Mouse (Mus musculus): Measurements from ENCODE around the gene Aco2. TPM values are rescaled to one million over a fixed set of nuclear protein-coding genes. Genes with fewer than 3 reads are reported as not detected.

The Aco2 gene
- total RNA-seq, 2 experiments from 2014 or later, result 273 to 304 TPM

GRCm38 (mm10) chr15:81842275-81842674 is 29.8 kb upstream of the Aco2 start:
- intact Hi-C loops (cut with DNase I), result no loop called here
- no peak for DNase-seq

GRCm38 (mm10) chr15:81845033-81845625 is 27.0 kb upstream of the Aco2 start:
- DNase-seq, result no peak
- intact Hi-C loops (cut with DNase I), result no loop called here

- DNase-seq, result no peak
- intact Hi-C loops (cut with DNase I), result no loop called here
These were observed 26.4 kb upstream of the Aco2 start for GRCm38 (mm10) chr15:81845724-81846123.

GRCm38 (mm10) chr15:81846755-81847154 is 25.4 kb upstream of the Aco2 start:
- no peak for DNase-seq
- intact Hi-C loops (cut with DNase I), result no loop called here

- intact Hi-C loops (cut with DNase I), result no loop called here
- DNase-seq, result no peak
These were observed 24.9 kb upstream of the Aco2 start for GRCm38 (mm10) chr15:81847161-81847560.

- DNase-seq, result no peak
- intact Hi-C loops (cut with DNase I), result no loop called here
These were observed 24.2 kb upstream of the Aco2 start for GRCm38 (mm10) chr15:81847861-81848260.

- intact Hi-C loops (cut with DNase I), result no loop called here
- DNase-seq, result peak; percentile 52
These were observed 23.8 kb upstream of the Aco2 start for GRCm38 (mm10) chr15:81848301-81848700.

- no peak for DNase-seq
- intact Hi-C loops (cut with DNase I), result no loop called here
These were observed 23.0 kb upstream of the Aco2 start for GRCm38 (mm10) chr15:81849104-81849503.

- intact Hi-C loops (cut with DNase I), result no loop called here
- DNase-seq, result no peak
These were observed 21.4 kb upstream of the Aco2 start for GRCm38 (mm10) chr15:81850718-81851117.

- DNase-seq, result no peak
- intact Hi-C loops (cut with DNase I), result no loop called here
These were observed 20.7 kb upstream of the Aco2 start for GRCm38 (mm10) chr15:81851375-81851774.

GRCm38 (mm10) chr15:81852411-81853000 is 19.6 kb upstream of the Aco2 start:
- DNase-seq, result no peak
- intact Hi-C loops (cut with DNase I), result no loop called here

- DNase-seq, result no peak
- intact Hi-C loops (cut with DNase I), result no loop called here
These were observed 19.0 kb upstream of the Aco2 start for GRCm38 (mm10) chr15:81853081-81853480.

- intact Hi-C loops (cut with DNase I), result no loop called here
These were observed 15.9 kb upstream of the Aco2 start for GRCm38 (mm10) chr15:81856030-81856790.

GRCm38 (mm10) chr15:81856938-81857723 is 15.0 kb upstream of the Aco2 start:
- DNase-seq, result no peak
- intact Hi-C loops (cut with DNase I), result no loop called here

More at GRCm38 (mm10) chr15:81856030-81856790, 15.9 kb upstream of the Aco2 start:
- peak; percentile 89 for DNase-seq

- intact Hi-C loops (cut with DNase I), result no loop called here
These were observed 14.4 kb upstream of the Aco2 start for GRCm38 (mm10) chr15:81857724-81858116.

GRCm38 (mm10) chr15:81858138-81858516 is 14.0 kb upstream of the Aco2 start:
- intact Hi-C loops (cut with DNase I), result no loop called here
- peak; percentile 88 for DNase-seq

More at GRCm38 (mm10) chr15:81857724-81858116, 14.4 kb upstream of the Aco2 start:
- peak; percentile 41 for DNase-seq

- intact Hi-C loops (cut with DNase I), result no loop called here
- DNase-seq, result peak; percentile 59
These were observed 13.4 kb upstream of the Aco2 start, which contains the start of gene Tob2 for GRCm38 (mm10) chr15:81858517-81859329. Gene Tob2 (minus strand): TSS chr15:81858796.

- intact Hi-C loops (cut with DNase I), result no loop called here
- peak; percentile 89 for DNase-seq
These were observed 12.5 kb upstream of the Aco2 start for GRCm38 (mm10) chr15:81859330-81860255.

- DNase-seq, result peak; percentile 28
These were observed 11.5 kb upstream of the Aco2 start for GRCm38 (mm10) chr15:81860471-81861135.

More at GRCm38 (mm10) chr15:81860471-81861135, 11.5 kb upstream of the Aco2 start:
- intact Hi-C loops (cut with DNase I), result no loop called here

All from left cerebral cortex, postnatal 4 days (tissue).